Mouse (Mus musculus): ENCODE results near the gene Sprr2a2.
"Not testable (repeated sequence)": the region's sequence is repeated elsewhere in the genome, so short reads cannot be mapped to it uniquely, and the experiment has no call there.

GRCm38 (mm10) chr3:92223708-92224107 lies 8.0 kb downstream of the Sprr2a2 start:
- not testable (repeated sequence) for TF ChIP-seq CTCF (IDR thresholded peaks at IDR 0.05; ENCODE audit: control insufficient read depth, insufficient read depth, low read length); POLR2A (IDR thresholded peaks at IDR 0.05; ENCODE audit: borderline replicate concordance, control insufficient read depth, low read depth, low read length)

Data from bone marrow, adult 2 months (tissue).